Mouse (Mus musculus) testis, adult 2 months (tissue): ENCODE measurements around the gene Crim1.

ENCODE experiments used
- CTCF ChIP-seq: fragments of 200-500 bp; IDR thresholded peaks from 2 replicates; pipeline ENCODE4 v1.5.1; 2012; ENCODE audit warnings: low read depth, mild to moderate bottlenecking, inconsistent platforms, low read length, moderate library complexity; ENCODE audit not compliant: control insufficient read depth, insufficient read depth, insufficient replicate concordance
- POLR2A ChIP-seq: fragments of 200-500 bp; IDR thresholded peaks from 2 replicates; pipeline ENCODE4 v1.6.1; 2012; ENCODE audit warnings: low read depth, mild to moderate bottlenecking, inconsistent platforms, low read length, moderate library complexity; ENCODE audit not compliant: control insufficient read depth

- TF ChIP-seq CTCF: no peak
- no peak for TF ChIP-seq POLR2A
Measured at GRCm38 (mm10) chr17:78207246-78207645, 7.2 kb downstream of the Crim1 start.
